Mouse (Mus musculus): ENCODE measurements around the gene Zfp444. TPM values are rescaled to one million over a fixed set of nuclear protein-coding genes. Genes with fewer than 3 reads are reported as not detected.
A peak's percentile ranks its signal among the peaks of the same experiment; 100 is the strongest.
"Not testable (repeated sequence)": the region's sequence is repeated elsewhere in the genome, so short reads cannot be mapped to it uniquely, and the experiment has no call there.

Zfp444 gene
- total RNA-seq, 2 experiments from 2014 or later, result 11.8 to 12.5 TPM

GRCm38 (mm10) chr7:6159604-6160003 is 12.4 kb upstream of the Zfp444 start:
- DNase-seq (ENCODE audit: low spot score in 2 of 2), result no peak

GRCm38 (mm10) chr7:6161541-6161940 is 10.5 kb upstream of the Zfp444 start:
- DNase-seq (ENCODE audit: low spot score in 2 of 2), result no peak

GRCm38 (mm10) chr7:6162172-6162571 is 9.9 kb upstream of the Zfp444 start:
- DNase-seq (ENCODE audit: low spot score in 2 of 2), result no peak

DNA sequence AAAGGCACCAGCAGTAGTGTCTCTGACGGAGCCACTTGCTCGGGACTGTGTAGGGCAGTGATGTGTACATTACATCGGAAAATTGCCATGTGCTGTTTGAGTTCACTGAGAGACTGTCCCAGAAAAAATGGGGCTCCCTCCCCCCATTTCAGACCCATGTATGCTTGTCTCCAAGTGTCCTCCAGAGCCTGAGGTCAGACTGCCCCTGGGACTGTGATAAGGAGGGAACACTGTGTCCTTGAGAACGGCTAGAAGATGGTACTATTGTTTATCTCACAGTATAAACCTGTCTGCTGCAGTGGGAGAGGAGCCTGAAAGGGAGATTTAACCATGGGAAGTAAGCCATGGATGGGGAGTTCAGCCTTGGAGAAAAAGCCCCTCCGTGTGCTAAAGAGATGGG is 7.4 kb upstream of the Zfp444 start:
- DNase-seq (ENCODE audit: low spot score in 2 of 2), result no peak

GRCm38 (mm10) chr7:6169403-6169802 is 2.6 kb upstream of the Zfp444 start:
- DNase-seq (ENCODE audit: low spot score in 2 of 2), result no peak

- no peak for DNase-seq (ENCODE audit: low spot score in 2 of 2)
Measured at GRCm38 (mm10) chr7:6170391-6170790, 1.6 kb upstream of the Zfp444 start.

- DNase-seq (ENCODE audit: low spot score in 2 of 2), result no peak
Measured at GRCm38 (mm10) chr7:6170871-6171270, 1.2 kb upstream of the Zfp444 start.

DNA sequence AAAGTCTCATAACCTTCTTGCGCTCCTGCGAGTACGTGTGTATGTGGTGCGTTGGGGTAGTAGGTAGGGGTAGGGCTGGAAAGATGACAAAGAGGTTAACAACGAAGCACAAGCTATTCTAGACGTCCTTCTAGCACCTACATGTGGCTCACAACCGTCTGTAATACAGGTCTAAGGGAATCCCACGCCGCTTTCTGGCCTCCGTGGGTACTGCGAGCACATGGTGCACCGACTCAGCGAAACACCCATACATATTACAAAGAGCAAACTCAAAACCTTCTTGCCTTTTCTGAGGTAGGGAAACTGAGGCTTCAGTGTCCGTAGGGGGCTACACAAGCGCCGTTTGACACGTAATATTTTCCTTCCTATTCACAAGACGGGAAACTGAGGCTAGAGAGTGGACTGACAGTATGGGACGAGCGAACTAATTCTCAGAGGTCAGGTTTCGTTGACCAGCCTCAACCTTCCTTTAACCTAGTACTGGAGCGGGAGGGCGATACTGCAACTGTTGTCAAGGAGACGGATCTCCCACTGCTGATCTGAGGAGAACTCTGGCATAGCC is 501 bp upstream of the Zfp444 start:
- peak in 1 of 2 experiments; percentile 56 for DNase-seq (ENCODE audit: low spot score in 2 of 2)

GRCm38 (mm10) chr7:6172674-6173244 is 733 bp downstream of the Zfp444 start:
- no peak for DNase-seq (ENCODE audit: low spot score in 2 of 2)

GRCm38 (mm10) chr7:6173872-6174271 is 1.8 kb downstream of the Zfp444 start:
- no peak for DNase-seq (ENCODE audit: low spot score in 2 of 2)

DNA sequence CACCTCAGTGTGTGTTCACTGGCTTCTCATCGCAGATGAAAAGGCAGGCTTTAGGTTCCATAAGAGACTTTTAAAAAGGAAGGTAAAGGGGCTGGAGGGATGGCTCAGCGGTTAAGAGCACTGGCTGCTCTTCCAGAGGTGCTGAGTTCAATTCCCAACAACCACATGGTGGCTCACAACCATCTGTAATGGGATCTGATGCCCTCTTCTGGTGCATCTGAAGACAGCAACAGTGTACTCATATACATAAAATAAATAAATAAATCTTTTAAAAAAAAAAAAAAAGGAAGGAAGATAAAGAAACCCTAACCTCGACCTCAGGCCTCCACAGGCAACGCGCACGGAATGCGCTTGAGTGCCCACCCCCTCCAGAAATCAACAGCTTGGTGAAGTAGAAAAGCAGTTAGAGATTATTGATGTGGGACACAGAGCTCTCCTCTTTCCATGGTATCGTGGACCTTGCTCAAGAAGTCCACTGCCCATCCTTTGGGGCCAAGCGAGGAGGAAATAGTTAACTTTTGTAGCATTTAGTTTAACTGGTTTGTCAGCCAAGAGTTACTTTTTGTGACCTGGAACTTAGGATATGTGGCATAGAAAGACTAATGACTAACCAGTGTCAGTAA is 2.5 kb downstream of the Zfp444 start:
- not testable (repeated sequence) for DNase-seq (ENCODE audit: low spot score in 2 of 2)

- DNase-seq (ENCODE audit: low spot score in 2 of 2), result no peak
Measured at GRCm38 (mm10) chr7:6179013-6179412, 7.0 kb downstream of the Zfp444 start.

DNA sequence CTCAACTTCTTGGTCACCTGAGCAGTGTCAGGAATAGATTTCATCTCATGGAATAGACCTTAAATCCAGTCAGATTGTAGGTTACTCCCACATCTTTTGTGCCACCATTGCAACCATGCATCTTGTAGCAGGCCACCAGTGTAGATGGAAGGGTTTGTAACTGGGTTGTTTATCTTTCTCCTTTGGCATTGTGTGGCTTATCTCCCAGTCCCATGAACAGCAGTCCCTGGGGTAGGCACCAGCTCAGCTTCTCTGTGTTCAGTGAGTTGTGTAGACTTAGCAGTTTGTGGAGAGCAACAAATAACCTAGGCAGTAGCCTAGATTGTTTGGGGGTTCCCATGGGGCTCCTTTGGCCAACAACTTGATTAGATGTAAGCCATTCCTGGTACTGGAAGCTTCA is 10.9 kb downstream of the Zfp444 start:
- DNase-seq (ENCODE audit: low spot score in 2 of 2), result no peak

DNA sequence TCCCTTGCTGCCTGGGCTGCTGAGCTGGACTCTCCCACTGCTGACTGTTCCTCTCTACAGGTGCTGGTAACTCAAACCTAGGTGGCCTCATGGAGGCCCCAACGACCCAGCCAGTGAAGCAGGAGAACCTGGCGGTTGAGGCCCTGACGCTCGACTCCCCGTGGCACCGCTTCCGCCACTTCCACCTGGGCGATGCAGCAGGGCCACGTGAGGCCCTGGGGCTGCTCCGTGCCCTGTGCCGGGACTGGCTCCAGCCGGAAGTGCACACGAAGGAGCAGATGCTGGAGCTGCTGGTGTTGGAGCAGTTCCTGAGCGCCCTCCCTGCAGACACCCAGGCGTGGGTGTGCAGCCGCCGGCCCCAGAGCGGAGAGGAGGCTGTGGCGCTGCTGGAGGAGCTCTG is 11.8 kb downstream of the Zfp444 start:
- no peak for DNase-seq (ENCODE audit: low spot score in 2 of 2)

DNA sequence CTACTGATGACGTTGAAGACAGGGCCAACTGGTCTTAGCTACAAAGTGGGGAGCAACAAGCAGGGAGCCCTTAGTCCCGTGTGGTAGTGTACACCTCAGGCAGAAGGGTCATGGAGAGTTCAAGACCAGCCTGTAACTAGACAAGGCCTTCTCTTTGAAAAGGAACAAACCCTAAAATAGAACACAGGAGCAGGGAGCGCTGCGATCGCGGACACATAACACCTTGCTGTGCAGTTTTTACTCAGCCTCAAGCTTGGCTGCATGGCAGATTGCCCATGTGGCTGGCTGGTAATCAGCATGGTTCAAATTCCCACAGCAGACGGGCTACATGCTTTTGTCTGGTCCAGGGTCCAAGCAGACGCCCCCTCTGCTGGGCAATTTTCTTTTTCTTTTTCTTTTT is 12.5 kb downstream of the Zfp444 start:
- peak in 1 of 2 experiments; percentile 21 for DNase-seq (ENCODE audit: low spot score in 2 of 2)

GRCm38 (mm10) chr7:6185391-6185790 is 13.4 kb downstream of the Zfp444 start:
- no peak for DNase-seq (ENCODE audit: low spot score in 2 of 2)

GRCm38 (mm10) chr7:6186176-6186575 is 14.2 kb downstream of the Zfp444 start:
- DNase-seq (ENCODE audit: low spot score in 2 of 2), result no peak

DNA sequence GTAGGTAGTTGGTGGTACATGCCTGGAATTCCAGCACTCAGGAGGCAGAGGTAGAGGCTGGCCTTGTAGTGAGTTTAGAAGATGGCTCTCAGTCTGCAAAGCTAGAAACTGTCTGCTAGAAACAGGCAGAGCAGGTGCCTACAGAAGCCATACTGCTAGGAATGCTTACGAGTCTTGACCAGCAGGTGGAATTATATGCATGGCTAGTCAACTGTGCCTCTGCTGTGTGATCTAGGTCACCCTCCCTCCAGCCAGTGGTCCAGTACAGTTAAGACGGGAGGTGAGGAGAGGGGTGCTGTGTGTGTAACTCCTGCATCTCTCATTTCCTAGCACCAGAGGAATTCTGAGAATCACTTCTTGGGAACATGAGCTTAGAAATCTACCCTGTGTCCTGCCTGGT is 14.7 kb downstream of the Zfp444 start:
- DNase-seq (ENCODE audit: low spot score in 2 of 2), result no peak

GRCm38 (mm10) chr7:6189542-6189941 is 17.5 kb downstream of the Zfp444 start:
- DNase-seq (ENCODE audit: low spot score in 2 of 2), result no peak

DNA sequence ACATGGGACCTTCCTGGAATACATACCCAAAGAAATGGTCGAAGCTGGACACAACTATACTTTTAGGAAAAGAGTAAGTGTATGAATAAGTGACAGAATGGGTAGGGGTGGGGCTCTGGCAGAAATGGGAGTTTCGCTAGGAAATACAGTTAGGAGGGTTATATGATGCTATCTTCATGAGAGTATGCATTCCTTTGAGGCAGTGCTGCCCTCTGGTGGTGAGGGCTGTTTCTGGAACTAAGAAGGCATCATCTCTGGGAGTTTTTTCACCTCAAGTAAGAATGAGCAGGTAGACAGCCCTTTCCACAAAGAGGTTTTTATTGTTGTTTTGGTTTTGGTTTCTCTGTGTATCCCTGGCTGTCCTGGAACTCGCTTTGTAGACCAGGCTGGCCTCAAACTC is 19.4 kb downstream of the Zfp444 start:
- DNase-seq (ENCODE audit: low spot score in 2 of 2), result peak; percentile 52 to 76

DNA sequence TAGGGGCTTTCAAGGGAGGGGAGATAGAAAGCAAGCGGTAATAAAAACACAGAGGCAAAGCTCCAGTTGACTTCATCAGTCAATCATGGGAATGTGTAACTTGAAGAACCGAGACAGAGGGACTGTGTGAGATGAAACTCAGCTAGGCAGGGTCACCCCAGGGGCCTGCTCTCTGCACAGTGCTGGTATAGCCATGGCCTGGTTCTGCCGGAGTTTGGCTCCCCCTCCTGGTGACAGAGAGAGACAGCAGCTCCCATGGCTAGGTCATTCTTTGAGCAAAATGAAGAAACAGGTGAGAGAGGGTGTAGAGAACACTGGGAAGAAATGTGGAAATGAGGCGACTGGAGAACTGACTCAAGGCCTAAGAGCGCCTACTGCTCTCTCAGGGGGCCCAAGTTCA is 22.1 kb downstream of the Zfp444 start:
- DNase-seq (ENCODE audit: low spot score in 2 of 2), result peak in 1 of 2 experiments; percentile 58

DNA sequence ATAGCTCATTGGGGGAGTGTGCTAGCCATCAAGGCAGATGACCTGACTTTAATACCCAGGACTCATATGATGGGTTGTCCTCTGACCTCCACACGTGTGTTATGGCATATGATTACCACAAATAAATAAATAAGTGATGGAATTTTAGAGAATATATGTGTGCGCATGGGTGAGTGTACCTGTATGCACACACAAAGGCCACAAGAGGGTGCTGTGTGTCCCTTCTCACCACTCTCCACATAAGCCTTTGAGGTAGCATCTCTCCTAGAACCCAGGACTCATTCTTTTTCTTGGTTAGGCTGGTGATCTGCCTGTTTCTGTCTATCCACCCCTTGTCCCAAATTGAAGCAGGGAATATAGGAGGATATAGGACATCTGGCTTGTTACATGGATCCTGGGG is 23.8 kb downstream of the Zfp444 start:
- DNase-seq (ENCODE audit: low spot score in 2 of 2), result no peak

- no peak for DNase-seq (ENCODE audit: low spot score in 2 of 2)
Measured at GRCm38 (mm10) chr7:6196790-6197189, 24.8 kb downstream of the Zfp444 start, which contains the start of gene Galp. TSS of gene Galp (plus strand) at chr7:6197090.
